Mouse (Mus musculus): ENCODE results near the gene 4933406M09Rik. TPM values are rescaled to one million over a fixed set of nuclear protein-coding genes. Genes with fewer than 3 reads are reported as not detected.

4933406M09Rik gene
- total and polyA plus RNA-seq, 2 experiments from 2014 or later = not detected

DNA sequence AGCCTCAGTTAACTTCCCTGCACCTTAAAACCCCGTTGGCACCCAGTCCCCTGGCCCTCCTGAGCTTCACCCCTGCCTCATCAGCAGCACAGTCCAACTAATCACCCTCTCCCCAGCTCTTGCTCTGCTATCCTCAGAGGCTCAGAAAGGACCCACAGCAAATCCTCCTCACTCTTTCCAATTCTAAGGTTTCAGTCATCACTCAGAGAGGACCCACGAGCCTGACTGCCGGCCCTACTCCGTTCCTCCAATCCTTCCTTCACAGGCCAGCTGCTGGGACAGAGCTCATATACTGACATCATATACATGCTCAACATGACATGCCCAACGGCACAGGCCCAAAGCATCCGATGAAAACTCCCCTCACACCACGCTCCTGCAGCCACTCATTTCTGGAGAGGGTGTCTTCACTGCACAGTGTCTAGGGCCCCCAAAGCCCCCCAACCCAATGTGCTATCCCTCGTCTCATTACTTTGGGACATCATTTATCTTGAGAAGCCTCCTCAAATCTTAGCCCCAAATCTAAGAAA lies 42.9 kb upstream of the 4933406M09Rik start:
- WGBS = 67% methylated on average over 8 of the region's 8 CpGs
- no peaks in the 10 kb centered on the region for H3K9me3 ChIP-seq (ENCODE audit: low read length)
- H3K36me3 ChIP-seq (ENCODE audit: insufficient read depth, low read length) = peaks cover 13% of the 10 kb centered on the region
- no peaks in the 10 kb centered on the region for H3K27me3 ChIP-seq (ENCODE audit: insufficient read depth, low read length)
- peak overlapping the region; percentile 68 for H3K4me2 ChIP-seq (ENCODE audit: low read depth, low read length)
- H3K9ac ChIP-seq (replicated peaks; ENCODE audit: low read length) = peak overlapping the region; percentile 34
- no peak for TF ChIP-seq CTCF (IDR thresholded peaks at IDR 0.05; ENCODE audit: low read depth)
- peaks cover 5% of the 10 kb centered on the region for H3K4me1 ChIP-seq (ENCODE audit: insufficient read depth, low read length)
- no peak overlapping the region; the same call in 1 of the 2 replicates for H3K27ac ChIP-seq
- DNase-seq (ENCODE audit: low spot score) = no peak
- ATAC-seq = no peak
- H3K4me3 ChIP-seq (ENCODE audit: low read length) = peak overlapping the region; percentile 66

DNA sequence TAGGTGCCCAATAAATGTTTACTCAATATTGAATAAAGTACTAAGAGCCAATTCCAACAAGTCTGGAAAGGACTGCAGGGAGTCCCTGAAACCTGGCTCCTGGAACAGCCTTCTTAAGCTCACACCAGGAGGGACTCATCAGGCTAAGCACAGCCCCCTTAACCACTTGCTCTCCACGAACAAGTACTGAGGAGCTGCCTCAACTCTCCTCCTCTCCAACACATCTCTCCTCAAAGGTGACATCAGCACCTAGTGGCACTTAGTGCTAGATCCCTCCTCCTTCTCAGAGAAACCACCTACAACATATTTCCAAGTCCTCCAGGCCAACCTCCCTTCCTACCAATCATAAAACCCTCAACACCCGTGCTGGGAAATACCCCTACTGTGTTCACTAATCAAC lies 42.2 kb upstream of the 4933406M09Rik start:
- peak overlapping the region; percentile 68 for H3K4me2 ChIP-seq (ENCODE audit: low read depth, low read length)
- H3K9ac ChIP-seq (replicated peaks; ENCODE audit: low read length) = peak overlapping the region; percentile 75
- ATAC-seq (peak; percentile 70), DNase-seq (ENCODE audit: low spot score) (peak; percentile 68)
- H3K4me1 ChIP-seq (ENCODE audit: insufficient read depth, low read length) = peaks cover 5% of the 10 kb centered on the region
- H3K27ac ChIP-seq = peak overlapping the region; percentile 87
- H3K27me3 ChIP-seq (ENCODE audit: insufficient read depth, low read length) = no peaks in the 10 kb centered on the region
- peak overlapping the region; percentile 66 for H3K4me3 ChIP-seq (ENCODE audit: low read length)
- H3K36me3 ChIP-seq (ENCODE audit: insufficient read depth, low read length) = peaks cover 14% of the 10 kb centered on the region
- no peaks in the 10 kb centered on the region for H3K9me3 ChIP-seq (ENCODE audit: low read length)
- TF ChIP-seq CTCF (IDR thresholded peaks at IDR 0.05; ENCODE audit: low read depth) = no peak
- 3% methylated on average over 2 of the region's 2 CpGs for WGBS

DNA sequence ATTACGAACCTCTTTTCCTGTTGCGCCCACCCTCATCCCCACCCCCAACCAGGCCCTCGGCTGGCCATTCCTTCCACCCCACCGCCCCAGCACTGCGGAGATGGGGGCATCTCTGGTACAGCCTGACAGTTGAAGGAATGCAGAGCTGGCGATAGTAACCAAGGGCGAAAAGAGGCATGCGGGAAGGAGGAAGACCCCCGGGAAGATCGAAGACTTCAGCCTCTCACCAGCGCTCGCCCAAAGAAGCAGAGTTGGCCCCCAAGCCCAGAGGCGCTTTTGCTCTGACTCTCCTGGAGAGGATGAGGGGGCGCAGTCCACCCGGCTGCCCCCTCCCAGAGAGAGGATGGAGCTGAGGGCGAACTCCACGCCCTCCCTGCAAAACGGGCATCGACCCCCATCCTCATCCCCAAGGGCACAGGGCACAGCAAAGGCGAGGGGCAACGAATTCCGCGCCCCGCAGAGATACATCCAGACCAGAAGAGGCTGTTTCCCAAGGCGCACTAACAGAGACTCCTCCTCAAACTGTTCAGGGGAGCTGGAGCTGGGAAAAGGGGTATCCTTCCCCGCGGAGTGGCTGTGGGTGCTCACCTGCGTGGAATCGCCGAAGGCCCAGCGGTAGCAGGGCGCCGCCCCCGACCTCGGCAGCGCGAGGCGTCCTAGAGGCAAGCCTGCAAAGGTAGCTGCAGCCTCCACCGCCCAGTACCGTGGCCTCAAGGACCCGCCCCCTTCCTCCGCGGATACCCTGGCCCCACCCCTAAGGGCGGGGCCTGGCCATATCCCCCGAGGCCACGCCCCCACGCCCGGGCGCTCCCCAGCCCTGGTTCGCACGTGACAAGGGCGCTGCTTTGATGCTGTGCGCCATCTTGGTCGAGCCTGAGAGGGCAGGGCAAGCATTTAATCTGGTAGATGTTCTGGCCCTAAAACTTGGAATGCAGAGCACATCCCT lies 41.5 kb upstream of the 4933406M09Rik start:
- 1% methylated on average over 54 of the region's 54 CpGs for WGBS
- H3K9me3 ChIP-seq (ENCODE audit: low read length) = no peaks in the 10 kb centered on the region
- ATAC-seq = peak; percentile 95

DNA sequence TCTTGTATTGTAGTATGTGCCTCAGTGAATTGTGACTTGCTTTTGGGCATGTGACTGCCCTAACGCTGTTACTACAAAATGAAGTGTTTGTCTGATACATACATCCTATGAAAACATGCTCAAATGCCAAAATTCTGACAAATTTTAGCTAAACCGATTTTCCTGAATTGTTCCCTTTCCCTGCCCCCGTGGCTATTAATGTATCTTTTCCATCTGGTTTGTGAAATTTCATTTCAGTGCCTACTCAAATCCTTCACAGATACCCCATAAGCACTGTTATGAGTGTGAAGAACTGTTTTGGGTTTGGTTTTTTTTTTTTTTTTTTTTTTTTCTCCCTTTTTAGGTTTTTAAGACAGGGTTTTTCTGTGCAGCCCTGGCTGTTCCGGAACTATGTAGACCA lies 40.7 kb upstream of the 4933406M09Rik start:
- Histone ChIP-seq H3K27ac (peak overlapping the region; percentile 87), H3K36me3 (ENCODE audit: insufficient read depth, low read length) (peaks cover 17% of the 10 kb centered on the region), H3K4me3 (ENCODE audit: low read length) (peak overlapping the region; percentile 66; the same call in 1 of the 2 replicates), H3K9ac (replicated peaks; ENCODE audit: low read length) (no peak overlapping the region), H3K9me3 (ENCODE audit: low read length) (no peaks in the 10 kb centered on the region), H3K27me3 (ENCODE audit: insufficient read depth, low read length) (no peaks in the 10 kb centered on the region), H3K4me2 (ENCODE audit: low read depth, low read length) (peak overlapping the region; percentile 68), H3K4me1 (ENCODE audit: insufficient read depth, low read length) (peaks cover 5% of the 10 kb centered on the region)
- no peak for DNase-seq (ENCODE audit: low spot score)
- 73% methylated on average over 4 of the region's 4 CpGs for WGBS
- no peak for ATAC-seq
- no peak for TF ChIP-seq CTCF (IDR thresholded peaks at IDR 0.05; ENCODE audit: low read depth)

More for the DNA sequence above, 41.5 kb upstream of the 4933406M09Rik start:
- TF ChIP-seq CTCF (IDR thresholded peaks at IDR 0.05; ENCODE audit: low read depth) = no peak
- Histone ChIP-seq H3K4me1 (ENCODE audit: insufficient read depth, low read length) (peaks cover 5% of the 10 kb centered on the region), H3K4me3 (ENCODE audit: low read length) (peak overlapping the region; percentile 66), H3K27me3 (ENCODE audit: insufficient read depth, low read length) (no peaks in the 10 kb centered on the region), H3K9ac (replicated peaks; ENCODE audit: low read length) (peak overlapping the region; percentile 75), H3K36me3 (ENCODE audit: insufficient read depth, low read length) (peaks cover 14% of the 10 kb centered on the region), H3K4me2 (ENCODE audit: low read depth, low read length) (peak overlapping the region; percentile 68), H3K27ac (peak overlapping the region; percentile 87)
- peak; percentile 96 for DNase-seq (ENCODE audit: low spot score)

DNA sequence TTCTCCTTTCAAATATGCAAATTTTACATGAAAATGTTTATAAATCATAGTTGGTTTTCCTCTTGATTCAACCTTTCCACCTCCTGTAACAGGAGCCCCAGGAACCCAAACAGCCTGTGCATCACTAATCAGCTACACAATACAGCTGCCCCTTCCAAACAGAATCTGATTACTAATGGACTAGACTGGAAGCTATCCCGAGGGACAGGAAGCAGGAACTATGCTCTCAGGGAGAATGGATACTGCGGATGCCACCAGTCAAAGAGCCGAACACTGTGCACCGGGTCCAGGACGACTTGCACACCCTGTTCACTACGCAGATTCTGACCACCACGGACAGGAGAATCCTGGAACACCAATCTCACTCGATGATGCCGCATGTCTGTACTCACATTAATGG lies 37.9 kb upstream of the 4933406M09Rik start:
- TF ChIP-seq CTCF (IDR thresholded peaks at IDR 0.05; ENCODE audit: low read depth) = no peak
- no peak overlapping the region for H3K27ac ChIP-seq
- ATAC-seq = no peak
- no peaks in the 10 kb centered on the region for H3K9me3 ChIP-seq (ENCODE audit: low read length)
- 82% methylated on average over 9 of the region's 9 CpGs for WGBS
- H3K4me1 ChIP-seq (ENCODE audit: insufficient read depth, low read length) = no peaks in the 10 kb centered on the region; the same call in none of the 2 replicates
- no peak overlapping the region for H3K4me3 ChIP-seq (ENCODE audit: low read length)
- no peak overlapping the region for H3K4me2 ChIP-seq (ENCODE audit: low read depth, low read length)
- H3K36me3 ChIP-seq (ENCODE audit: insufficient read depth, low read length) = peaks cover 42% of the 10 kb centered on the region
- no peak for DNase-seq (ENCODE audit: low spot score)
- H3K9ac ChIP-seq (replicated peaks; ENCODE audit: low read length) = no peak overlapping the region
- H3K27me3 ChIP-seq (ENCODE audit: insufficient read depth, low read length) = no peaks in the 10 kb centered on the region

DNA sequence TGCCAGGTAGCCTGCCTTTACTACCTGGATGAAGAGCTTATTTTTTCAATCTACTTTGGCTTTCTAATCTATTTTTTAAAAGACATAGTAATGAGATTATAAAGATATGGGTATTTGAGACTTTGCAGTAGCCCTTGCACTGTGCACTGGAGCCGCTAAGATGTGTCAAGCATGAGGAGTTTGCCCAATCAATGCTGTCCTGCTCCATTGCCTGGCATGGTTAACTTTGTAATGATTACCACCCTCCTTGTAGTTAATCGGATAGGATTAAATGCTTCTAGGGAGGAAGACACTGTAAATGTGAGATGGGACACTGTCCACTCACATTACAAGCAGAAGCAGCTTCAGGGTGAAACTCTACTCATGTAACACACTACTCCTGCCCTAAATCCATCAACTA lies 32.4 kb upstream of the 4933406M09Rik start:
- Histone ChIP-seq H3K36me3 (ENCODE audit: insufficient read depth, low read length) (peaks cover 57% of the 10 kb centered on the region), H3K9me3 (ENCODE audit: low read length) (no peaks in the 10 kb centered on the region), H3K4me3 (ENCODE audit: low read length) (no peak overlapping the region), H3K27ac (no peak overlapping the region), H3K4me2 (ENCODE audit: low read depth, low read length) (no peak overlapping the region), H3K4me1 (ENCODE audit: insufficient read depth, low read length) (no peaks in the 10 kb centered on the region), H3K9ac (replicated peaks; ENCODE audit: low read length) (no peak overlapping the region), H3K27me3 (ENCODE audit: insufficient read depth, low read length) (no peaks in the 10 kb centered on the region)
- TF ChIP-seq CTCF (IDR thresholded peaks at IDR 0.05; ENCODE audit: low read depth) = no peak
- ATAC-seq (no peak), DNase-seq (ENCODE audit: low spot score) (no peak)
- 90% methylated on average over 2 of the region's 2 CpGs for WGBS
